Mouse (Mus musculus): ENCODE results near the gene Il1f9.
"Not testable (repeated sequence)": the region's sequence is repeated elsewhere in the genome, so short reads cannot be mapped to it uniquely, and the experiment has no call there.

Gene Il1f9

DNA sequence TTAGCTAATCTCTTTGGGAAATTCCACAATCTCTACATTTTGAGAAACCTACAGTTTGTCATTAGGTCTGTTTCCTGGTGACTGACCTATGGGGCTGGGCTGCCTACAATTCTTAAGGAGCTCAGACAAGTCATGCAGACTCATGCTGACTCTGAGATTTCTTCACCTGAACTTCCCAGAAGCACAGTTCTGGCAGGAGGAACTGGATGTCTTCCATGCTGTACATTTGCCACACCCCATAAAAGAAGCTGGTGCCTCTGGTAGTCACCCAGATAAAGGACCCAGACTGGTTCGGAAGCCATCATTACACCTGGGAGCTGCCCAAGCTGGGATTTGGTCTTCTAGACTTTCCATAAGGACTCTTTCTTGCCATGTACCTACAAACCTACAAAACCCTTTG lies at the start of gene Il1f9:
Gene Il1f9, plus strand, starts transcription at position 301 of the 400 bp plus-strand sequence.
- DNase-seq = no peak

DNA sequence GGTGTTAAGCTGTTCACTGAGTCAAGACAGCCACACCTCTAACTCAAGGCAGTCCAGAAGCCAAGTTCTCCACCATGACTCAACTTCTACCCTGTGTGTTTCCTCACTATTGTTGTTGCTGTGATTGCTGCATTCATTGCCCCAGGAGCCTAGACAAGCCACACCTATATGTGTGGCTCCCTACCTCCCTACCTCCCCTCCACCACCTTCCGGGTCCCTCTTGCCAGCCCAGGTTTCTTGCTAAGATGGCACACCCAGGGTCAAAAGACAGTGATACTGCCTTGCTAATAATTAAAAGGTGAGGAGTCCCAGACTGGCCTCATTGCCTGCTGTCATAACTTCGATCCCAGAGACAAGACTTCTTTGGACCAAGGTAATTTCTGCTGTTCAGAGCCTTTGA lies 33.4 kb upstream of the Il1f9 start, which contains the start of gene Il1f8:
Gene Il1f8, plus strand, starts transcription at position 301 of the 400 bp plus-strand sequence.
- DNase-seq = no peak

DNA sequence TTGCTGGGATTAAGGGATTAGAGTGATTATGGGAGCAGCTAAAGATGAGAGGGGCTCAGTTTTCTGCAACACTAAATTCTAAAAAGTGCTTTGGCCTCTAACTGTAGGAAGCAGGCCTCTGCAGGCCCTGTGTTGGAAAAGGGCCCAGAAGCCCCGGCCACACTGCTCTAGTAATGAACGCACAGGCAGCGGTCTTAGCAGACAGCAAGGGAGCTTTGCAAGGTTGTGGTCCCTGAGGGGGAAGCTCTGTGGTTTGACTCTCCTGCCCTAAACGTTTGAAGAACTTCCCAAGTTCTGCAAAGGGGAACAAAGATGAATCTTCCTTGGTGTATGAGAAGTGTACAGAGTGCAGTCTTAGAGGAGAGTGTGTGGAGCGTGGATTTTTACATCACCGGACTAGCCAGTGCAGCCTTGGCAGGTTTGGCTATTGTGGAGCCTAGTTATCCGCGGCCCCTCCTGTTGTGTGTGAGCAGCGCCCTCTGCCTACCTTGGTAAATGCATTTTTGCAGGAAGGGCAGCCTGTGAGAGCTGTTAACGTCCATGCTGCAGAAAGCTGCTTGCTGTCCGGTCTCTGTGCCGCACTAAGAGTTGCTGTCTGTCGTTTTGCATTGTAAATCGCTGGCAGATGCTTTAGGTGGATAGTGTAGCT lies 4.5 kb upstream of the Il1f9 start:
- not testable (repeated sequence) for DNase-seq

DNA sequence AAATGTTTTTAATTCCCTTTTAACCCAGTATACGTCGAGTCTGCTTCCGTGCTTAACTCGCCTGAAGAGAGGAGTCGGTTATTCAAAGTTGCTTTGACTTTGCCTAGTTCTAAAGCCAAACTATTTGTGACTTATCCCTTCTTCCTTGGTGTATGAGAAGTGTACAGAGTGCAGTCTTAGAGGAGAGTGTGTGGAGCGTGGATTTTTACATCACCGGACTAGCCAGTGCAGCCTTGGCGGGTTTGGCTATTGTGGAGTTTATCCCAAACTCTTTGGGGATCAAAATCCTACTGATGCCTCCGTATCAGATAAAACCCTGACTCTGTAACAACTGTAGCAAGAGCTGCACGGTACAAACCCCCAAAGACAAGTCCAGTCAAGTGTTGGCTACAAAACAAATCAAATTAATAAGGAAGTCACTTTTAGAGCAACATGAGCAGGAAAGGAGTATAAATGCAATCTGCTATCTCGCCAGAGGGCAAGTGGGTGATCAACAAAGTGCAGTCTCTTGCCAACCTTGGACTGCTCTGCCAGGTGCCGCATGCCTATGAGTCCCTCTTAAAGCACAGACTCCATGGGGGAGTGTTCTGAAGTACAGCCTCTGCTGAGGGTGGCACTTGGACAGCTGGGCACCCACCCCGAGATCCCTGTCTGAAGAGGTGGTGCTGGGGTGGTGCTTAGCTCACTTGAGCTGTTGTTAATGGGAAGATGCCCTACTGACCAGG lies 3.7 kb upstream of the Il1f9 start:
- not testable (repeated sequence) for DNase-seq

DNA sequence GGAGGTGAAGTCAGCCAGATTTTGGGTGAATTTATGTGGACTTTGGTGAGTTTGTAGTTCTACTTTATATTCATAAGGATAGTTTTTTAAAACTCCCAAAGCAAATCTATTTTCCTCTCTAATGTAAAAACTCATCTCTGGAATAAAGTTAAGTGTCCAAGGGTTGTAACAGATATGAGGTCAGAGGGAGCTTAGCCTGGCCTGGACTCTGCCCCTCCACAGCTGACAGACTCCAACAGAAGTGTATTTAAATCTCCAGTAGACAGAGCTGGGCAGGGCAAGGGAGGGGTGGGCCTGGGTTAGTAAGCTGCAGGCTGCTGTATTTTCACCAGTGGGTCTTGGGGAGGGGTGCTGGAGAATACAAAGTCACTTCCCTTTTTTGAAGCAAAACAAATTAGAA lies 2.2 kb upstream of the Il1f9 start:
- DNase-seq = not testable (repeated sequence)

DNA sequence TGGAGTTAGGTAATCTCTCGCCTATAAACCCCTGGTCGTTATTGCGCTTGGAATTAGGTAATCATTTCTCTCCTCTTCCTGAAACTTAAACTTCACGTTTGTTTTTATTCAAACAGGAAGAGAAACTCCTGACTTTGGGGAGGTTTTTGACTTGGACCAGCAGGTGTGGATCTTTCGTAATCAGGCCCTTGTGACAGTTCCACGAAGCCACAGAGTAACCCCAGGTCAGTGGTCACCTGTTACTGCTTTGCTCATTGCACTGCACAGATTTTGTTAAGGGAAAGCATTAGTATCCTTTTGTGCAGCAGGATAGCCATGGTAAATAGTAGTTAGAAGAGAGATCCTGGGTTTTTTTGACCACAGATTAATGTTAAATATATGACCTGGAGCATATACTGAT lies 1.3 kb downstream of the Il1f9 start:
- DNase-seq = no peak

DNA sequence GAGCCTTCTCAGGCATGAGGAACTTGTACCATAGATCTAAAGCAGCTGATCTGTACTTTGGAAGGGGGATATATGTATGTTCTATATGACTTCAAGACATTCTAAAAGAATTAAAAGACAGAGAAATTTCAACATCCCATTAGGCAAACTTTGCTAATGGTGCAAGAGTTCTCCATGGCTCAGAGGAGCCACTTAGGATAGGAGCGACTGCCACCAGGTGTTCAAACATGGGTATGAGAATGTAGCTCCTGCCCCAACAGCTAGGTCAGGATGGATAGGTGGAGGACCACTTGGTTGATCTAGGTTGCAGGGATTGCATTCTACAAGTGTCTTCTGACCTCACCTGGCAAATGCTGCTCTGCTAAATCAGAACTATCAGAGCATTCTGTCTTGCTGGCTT lies 1.9 kb downstream of the Il1f9 start:
- no peak for DNase-seq

DNA sequence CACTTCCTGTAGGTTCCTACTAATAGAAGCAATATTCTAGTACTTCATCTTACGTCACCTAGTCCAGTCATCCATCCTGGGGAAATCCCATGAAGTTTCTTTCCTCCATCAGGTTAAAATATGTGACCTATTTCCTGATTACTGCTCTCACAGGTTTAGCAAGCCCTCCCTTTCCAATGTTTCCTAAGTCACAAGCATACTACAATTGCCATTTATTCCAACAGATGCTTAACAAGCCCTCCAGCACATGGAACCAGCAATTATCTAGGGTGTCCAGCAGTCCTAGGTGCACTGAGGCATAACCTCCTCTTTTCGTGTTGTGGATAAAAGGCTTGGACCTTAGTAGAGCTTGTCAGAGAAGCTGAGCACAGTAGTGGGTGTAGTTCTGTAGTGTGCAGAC lies 28.8 kb downstream of the Il1f9 start, which contains the start of gene Il1f6:
Gene Il1f6, plus strand, starts transcription at position 301 of the 400 bp plus-strand sequence.
- DNase-seq = no peak

DNA sequence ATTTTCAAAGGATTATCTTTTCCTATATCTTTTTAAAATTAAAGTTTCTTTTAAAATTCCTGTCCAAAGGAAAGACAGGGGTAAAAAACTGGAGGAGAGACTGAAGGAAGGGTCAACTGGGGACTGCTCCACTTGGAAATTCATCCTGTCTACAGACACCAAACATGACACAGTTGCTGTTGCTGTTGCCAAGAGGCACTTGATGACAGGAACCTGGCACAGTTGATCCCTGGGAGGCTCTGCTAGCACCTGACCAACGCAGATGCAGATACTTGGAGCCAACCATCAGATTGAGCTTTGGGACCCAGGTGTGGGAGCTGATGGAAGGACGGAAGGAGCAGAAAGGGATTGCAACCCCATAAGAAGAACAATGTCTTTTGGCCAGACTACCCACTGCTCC lies 40.9 kb downstream of the Il1f9 start:
- no peak for DNase-seq

Data from spleen, adult 18-20 months (tissue).